Mouse (Mus musculus) E14TG2a.4 (cell line): ENCODE data around the gene Ptger3.

Experiments used
- H3K27me3 ChIP-seq: 2 replicates; pipeline ENCODE4 v1.6.1; 2014; ENCODE audit warnings: low read length, control low read depth; ENCODE audit not compliant: insufficient read depth
- H3K36me3 ChIP-seq: 2 replicates; pipeline ENCODE4 v1.6.1; 2014; ENCODE audit warnings: low read length, control low read depth; ENCODE audit not compliant: insufficient read depth
- H3K4me1 ChIP-seq: replicated peaks from 2 replicates; pipeline ENCODE4 v1.6.1; 2014; ENCODE audit warnings: low read depth, low read length, control low read depth
- H3K4me3 ChIP-seq: replicated peaks from 2 replicates; pipeline ENCODE4 v1.5.1; 2014; ENCODE audit warnings: mild to moderate bottlenecking, low read length
- H3K9me3 ChIP-seq: 2 replicates; pipeline ENCODE4 v1.6.1; 2014; ENCODE audit warnings: low read length, control low read depth
- CTCF ChIP-seq: conservative IDR thresholded peaks from 2 replicates; pipeline ENCODE4 v1.5.1; 2014; ENCODE audit warnings: low read length
- NANOG ChIP-seq: IDR thresholded peaks from 2 replicates; pipeline ENCODE4 v1.6.1; 2014; ENCODE audit warnings: borderline replicate concordance, low read length, mixed read lengths
- POU5F1 ChIP-seq: IDR thresholded peaks from 2 replicates; pipeline ENCODE4 v1.6.1; 2014; ENCODE audit warnings: low read length, borderline replicate concordance

Gene Ptger3

GRCm38 (mm10) chr3:157641634-157642033 lies 74.9 kb downstream of the Ptger3 start:
- Histone ChIP-seq H3K4me3 (no peak overlapping the region), H3K27me3 (no peaks in the 10 kb centered on the region), H3K36me3 (no peaks in the 10 kb centered on the region), H3K4me1 (no peaks in the 10 kb centered on the region), H3K9me3 (no peaks in the 10 kb centered on the region)
- TF ChIP-seq CTCF (no peak), NANOG (no peak), POU5F1 (no peak)

DNA sequence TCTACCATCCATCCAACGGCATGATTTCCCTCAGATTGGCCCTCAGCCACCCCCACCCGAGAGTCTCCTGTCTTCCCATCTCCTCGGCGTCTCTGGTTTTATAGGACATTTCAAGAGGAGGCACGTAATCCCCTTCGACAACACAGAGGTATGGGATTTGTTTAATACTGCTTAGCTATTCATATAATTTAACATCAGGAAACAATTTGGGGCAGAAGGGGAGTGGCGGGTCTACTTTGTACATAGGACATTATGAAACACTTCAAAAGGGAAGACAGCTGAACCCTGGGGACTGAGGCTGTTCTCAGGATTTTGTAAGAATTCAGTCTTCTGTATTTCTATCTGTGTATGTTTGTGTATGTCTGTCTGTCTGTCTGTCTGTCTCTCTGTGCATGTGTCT lies 94.9 kb downstream of the Ptger3 start:
- Histone ChIP-seq H3K9me3 (no peaks in the 10 kb centered on the region), H3K4me3 (no peak overlapping the region), H3K36me3 (no peaks in the 10 kb centered on the region), H3K4me1 (no peaks in the 10 kb centered on the region), H3K27me3 (no peaks in the 10 kb centered on the region)
- no peak for TF ChIP-seq POU5F1
- TF ChIP-seq CTCF: no peak
- TF ChIP-seq NANOG: no peak

DNA sequence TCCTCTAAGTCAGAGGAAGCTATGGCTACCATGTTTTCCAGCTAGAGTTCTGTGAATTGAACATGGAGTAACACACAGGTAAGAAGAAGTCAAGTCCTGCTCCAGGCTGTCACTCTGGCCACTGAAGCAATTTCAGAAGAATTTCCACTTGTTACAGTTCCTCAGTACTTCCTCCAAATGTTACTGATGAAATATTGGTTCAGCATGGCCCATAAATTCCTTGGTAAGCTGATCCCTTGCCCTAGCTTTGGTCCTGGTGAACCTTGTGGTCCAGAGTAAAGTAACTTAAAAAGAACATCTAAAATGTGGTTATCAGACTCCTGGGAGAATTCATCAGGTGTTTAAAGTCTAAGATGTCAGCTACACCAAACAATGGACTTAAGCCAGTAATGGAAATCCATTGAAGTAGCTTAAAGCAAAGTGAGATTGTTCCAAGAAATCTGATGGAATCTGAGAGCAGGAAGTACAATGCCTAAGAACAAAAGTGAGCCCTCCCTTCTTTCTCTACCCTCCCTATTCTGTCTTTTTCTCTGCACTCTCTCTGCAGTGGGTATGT lies 97.9 kb downstream of the Ptger3 start:
- H3K4me1 ChIP-seq: no peaks in the 10 kb centered on the region
- H3K9me3 ChIP-seq: no peaks in the 10 kb centered on the region
- H3K27me3 ChIP-seq: no peaks in the 10 kb centered on the region
- TF ChIP-seq POU5F1: no peak
- no peak for TF ChIP-seq NANOG
- no peak for TF ChIP-seq CTCF
- no peaks in the 10 kb centered on the region for H3K36me3 ChIP-seq
- no peak overlapping the region for H3K4me3 ChIP-seq

- no peaks in the 10 kb centered on the region for H3K36me3 ChIP-seq
- no peaks in the 10 kb centered on the region for H3K4me1 ChIP-seq
- TF ChIP-seq POU5F1 (no peak), NANOG (no peak), CTCF (no peak)
- no peaks in the 10 kb centered on the region for H3K9me3 ChIP-seq
- no peaks in the 10 kb centered on the region for H3K27me3 ChIP-seq
- no peak overlapping the region for H3K4me3 ChIP-seq
Measured at GRCm38 (mm10) chr3:157665471-157665870, 98.8 kb downstream of the Ptger3 start.

- TF ChIP-seq CTCF (no peak), POU5F1 (no peak), NANOG (no peak)
- Histone ChIP-seq H3K36me3 (no peaks in the 10 kb centered on the region), H3K9me3 (no peaks in the 10 kb centered on the region), H3K27me3 (no peaks in the 10 kb centered on the region), H3K4me1 (no peaks in the 10 kb centered on the region), H3K4me3 (no peak overlapping the region)
Measured at GRCm38 (mm10) chr3:157666142-157666541, 99.5 kb downstream of the Ptger3 start.

GRCm38 (mm10) chr3:157686105-157686504 lies 119.4 kb downstream of the Ptger3 start:
- Histone ChIP-seq H3K4me1 (no peaks in the 10 kb centered on the region), H3K4me3 (no peak overlapping the region), H3K9me3 (no peaks in the 10 kb centered on the region), H3K27me3 (no peaks in the 10 kb centered on the region), H3K36me3 (no peaks in the 10 kb centered on the region)
- TF ChIP-seq CTCF (no peak), POU5F1 (no peak), NANOG (no peak)

DNA sequence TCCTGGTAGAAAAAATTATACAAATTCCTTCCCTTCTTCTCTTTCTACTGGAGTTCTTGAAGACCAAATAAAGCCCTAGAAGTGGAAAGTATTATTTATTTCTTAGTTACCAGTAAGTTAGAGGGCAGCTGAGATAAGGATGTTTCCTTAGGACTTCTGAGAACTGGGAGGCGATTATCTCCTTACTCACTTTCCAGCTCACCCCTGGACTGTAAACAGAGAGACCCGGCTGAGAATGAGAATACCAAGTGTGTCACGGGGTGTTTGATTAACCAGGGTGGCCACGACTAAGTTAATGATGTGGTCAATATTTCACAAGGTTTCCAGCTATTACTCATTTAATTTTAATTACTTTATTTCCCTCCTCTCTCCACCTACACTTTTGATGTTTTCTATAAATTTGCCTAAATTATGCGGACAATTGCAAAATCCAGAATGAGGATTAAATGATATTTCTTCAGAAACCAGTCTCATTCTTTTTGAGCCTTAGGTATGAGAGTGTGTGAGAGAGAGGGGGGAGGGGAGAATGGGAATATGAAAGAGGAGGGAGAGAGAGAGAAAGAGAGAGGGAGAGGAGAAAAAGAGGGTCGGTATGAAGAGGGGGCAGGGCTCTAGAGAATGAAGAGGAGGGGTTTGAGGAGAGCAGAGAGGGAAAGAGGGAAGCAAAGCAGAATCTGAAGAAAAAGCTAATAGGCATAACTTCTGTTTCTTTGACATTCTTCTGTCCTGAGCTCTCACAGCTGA lies 121.9 kb downstream of the Ptger3 start:
- TF ChIP-seq NANOG: no peak
- Histone ChIP-seq H3K4me1 (no peaks in the 10 kb centered on the region), H3K36me3 (no peaks in the 10 kb centered on the region)

More for the DNA sequence above, 121.9 kb downstream of the Ptger3 start:
- H3K9me3 ChIP-seq: no peaks in the 10 kb centered on the region
- H3K27me3 ChIP-seq: no peaks in the 10 kb centered on the region
- H3K4me3 ChIP-seq: no peak overlapping the region
